14 mouse cellular contexts compared by ENCODE assay signal in the genomic region with DNA sequence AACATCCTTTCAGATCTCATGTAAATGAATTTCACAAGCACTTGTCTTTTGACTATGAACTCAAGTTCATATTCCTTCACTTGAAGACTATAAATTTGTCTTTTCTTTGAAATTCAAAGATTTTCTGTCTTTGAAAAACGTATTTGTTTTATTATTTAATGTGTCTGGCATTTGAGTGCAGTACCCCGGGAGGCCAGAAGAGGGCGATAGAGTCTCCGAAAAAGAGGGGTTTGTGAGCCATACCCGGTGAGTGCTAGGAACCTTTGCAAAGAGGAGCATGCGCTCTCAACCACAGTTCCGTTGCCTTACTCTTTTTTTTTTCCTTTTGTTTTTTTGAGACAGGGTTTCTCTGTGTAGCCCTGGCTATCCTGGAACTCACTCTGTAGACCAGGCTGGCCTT.
DNase-seq lines count a peak whose midpoint lies in the region; ATAC-seq and TF ChIP-seq lines count a peak whose summit lies in the region.
"Had no signal": no experiment of that assay in that cellular context is flagged by ENCODE, and none has a peak within 500 bp of the region (broad histone marks: within the 10 kb centered on the region; RNA-seq: fewer than 3 reads in every experiment).

No protein-coding gene starts in this region.

- H3K4me3 ChIP-seq in kidney, adult 2 months (ENCODE audit: insufficient read depth, low read depth, low read length): no peak overlapping the region
- no peak overlapping the region for H3K4me3 ChIP-seq in kidney, embryonic 16.5 days (ENCODE audit: low read length)
- H3K4me3 ChIP-seq in midbrain, postnatal 0 days (ENCODE audit: low read depth, low read length): no peak overlapping the region
- H3K4me3 ChIP-seq in midbrain, embryonic 10.5 days: no peak overlapping the region
- H3K4me3 ChIP-seq in bone marrow, adult 2 months (replicated peaks; ENCODE audit: control insufficient read depth, low read depth, low read length): no peak overlapping the region
- H3K4me3 ChIP-seq: heart, embryonic 15.5 days; hindbrain, embryonic 15.5 days; liver, embryonic 15.5 days; megakaryocyte, embryonic 14.5 days had no signal

- no peaks in the 10 kb centered on the region for H3K27me3 ChIP-seq in kidney, adult 2 months (replicated peaks; ENCODE audit: control insufficient read depth, insufficient read depth, low read length)
- H3K27me3 ChIP-seq in kidney, embryonic 16.5 days (ENCODE audit: insufficient read depth, low read length): no peaks in the 10 kb centered on the region
- H3K27me3 ChIP-seq in midbrain, postnatal 0 days (ENCODE audit: insufficient read depth, low read length): no peaks in the 10 kb centered on the region
- H3K27me3 ChIP-seq in midbrain, embryonic 10.5 days (ENCODE audit: low read depth, poor library complexity, severe bottlenecking): no peaks in the 10 kb centered on the region
- H3K27me3 ChIP-seq: heart, embryonic 15.5 days; hindbrain, embryonic 15.5 days; liver, embryonic 15.5 days; megakaryocyte, embryonic 14.5 days had no signal

- H3K9me3 ChIP-seq in kidney, embryonic 16.5 days (ENCODE audit: low read length): no peaks in the 10 kb centered on the region; the same call in 1 of the 2 replicates
- H3K9me3 ChIP-seq in midbrain, postnatal 0 days (ENCODE audit: low read length): no peaks in the 10 kb centered on the region
- no peaks in the 10 kb centered on the region for H3K9me3 ChIP-seq in midbrain, embryonic 10.5 days (replicated peaks)
- H3K9me3 ChIP-seq: heart, embryonic 15.5 days; hindbrain, embryonic 15.5 days; liver, embryonic 15.5 days had no signal

- no peak overlapping the region for H3K27ac ChIP-seq in kidney, adult 2 months (ENCODE audit: insufficient read depth, low read depth, low read length)
- H3K27ac ChIP-seq in kidney, embryonic 16.5 days (ENCODE audit: low read length): no peak overlapping the region
- no peak overlapping the region for H3K27ac ChIP-seq in midbrain, postnatal 0 days (ENCODE audit: low read depth, low read length)
- no peak overlapping the region for H3K27ac ChIP-seq in midbrain, embryonic 10.5 days (replicated peaks)
- no peak overlapping the region for H3K27ac ChIP-seq in bone marrow, adult 2 months (ENCODE audit: control insufficient read depth, insufficient read depth, low read depth, low read length, poor library complexity)
- H3K27ac ChIP-seq: heart, embryonic 15.5 days; hindbrain, embryonic 15.5 days; liver, embryonic 15.5 days had no signal

- WGBS in kidney, adult 2 months: 78% methylated on average over 7 of the region's 7 CpGs
- 83% methylated on average over 7 of the region's 7 CpGs for WGBS in kidney, embryonic 16.5 days
- WGBS in midbrain, postnatal 0 days: 79% methylated on average over 7 of the region's 7 CpGs
- 84% methylated on average over 7 of the region's 7 CpGs for WGBS in midbrain, embryonic 10.5 days
- 71% methylated on average over 7 of the region's 7 CpGs for WGBS in bone marrow, adult 2 months

- H3K4me2 ChIP-seq in kidney, embryonic 16.5 days (replicated peaks; ENCODE audit: low read depth, low read length): no peak overlapping the region
- no peak overlapping the region for H3K4me2 ChIP-seq in midbrain, postnatal 0 days (ENCODE audit: low read depth, low read length, poor library complexity, severe bottlenecking)
- H3K4me2 ChIP-seq: heart, embryonic 15.5 days; hindbrain, embryonic 15.5 days; liver, embryonic 15.5 days had no signal

- DNase-seq in kidney, adult 2 months: no peak
- DNase-seq in midbrain, postnatal 0 days (ENCODE audit: low spot score): no peak
- no peak for DNase-seq in midbrain, embryonic 10.5 days (ENCODE audit: low spot score)
- no peak for DNase-seq in frontal cortex, postnatal 36 days (ENCODE audit: low spot score in 2 of 2)
- DNase-seq: adrenal gland, adult 8-10 months; right cerebral cortex, postnatal 14 days had no signal

- TF ChIP-seq POLR2A in kidney, adult 2 months (IDR thresholded peaks at IDR 0.05; ENCODE audit: low read depth, low read length): no peak
- TF ChIP-seq POLR2A in bone marrow, adult 2 months (IDR thresholded peaks at IDR 0.05; ENCODE audit: borderline replicate concordance, control insufficient read depth, low read depth, low read length): no peak

- H3K4me1 ChIP-seq in kidney, adult 2 months (ENCODE audit: control insufficient read depth, insufficient read depth, low read length): no peaks in the 10 kb centered on the region
- no peaks in the 10 kb centered on the region for H3K4me1 ChIP-seq in kidney, embryonic 16.5 days (ENCODE audit: insufficient read depth, low read length)
- H3K4me1 ChIP-seq in midbrain, postnatal 0 days (ENCODE audit: insufficient read depth, low read length): no peaks in the 10 kb centered on the region
- H3K4me1 ChIP-seq in midbrain, embryonic 10.5 days: no peaks in the 10 kb centered on the region
- no peaks in the 10 kb centered on the region for H3K4me1 ChIP-seq in bone marrow, adult 2 months (ENCODE audit: control insufficient read depth, insufficient read depth, low read length)
- H3K4me1 ChIP-seq: heart, embryonic 15.5 days; hindbrain, embryonic 15.5 days; liver, embryonic 15.5 days; megakaryocyte, embryonic 14.5 days had no signal

- TF ChIP-seq CTCF in kidney, adult 2 months (conservative IDR thresholded peaks at IDR 0.05; ENCODE audit: insufficient read depth, insufficient read length, low read depth, low read length): peak; percentile 32; the same call in 1 of the 2 replicates
- peak; percentile 51 for TF ChIP-seq CTCF in midbrain, postnatal 0 days (IDR thresholded peaks at IDR 0.05)
- TF ChIP-seq CTCF in bone marrow, adult 2 months (IDR thresholded peaks at IDR 0.05; ENCODE audit: control insufficient read depth, insufficient read depth, low read length): peak; percentile 32; the same call in 1 of the 2 replicates

- ATAC-seq in kidney, embryonic 16.5 days (ENCODE audit: low FRiP score, low TSS enrichment): no peak
- no peak for ATAC-seq in midbrain, postnatal 0 days (ENCODE audit: low FRiP score)
- ATAC-seq in megakaryocyte, adult 5-6 weeks (ENCODE audit: poor library complexity, severe bottlenecking): no peak
- ATAC-seq: CD4-positive, CD25-positive, alpha-beta regulatory T cell, adult 4 months had no signal

- no peaks in the 10 kb centered on the region for H3K36me3 ChIP-seq in kidney, adult 2 months (ENCODE audit: control insufficient read depth, insufficient read depth, low read length)
- H3K36me3 ChIP-seq in kidney, embryonic 16.5 days (ENCODE audit: insufficient read depth, low read length): no peaks in the 10 kb centered on the region
- no peaks in the 10 kb centered on the region for H3K36me3 ChIP-seq in midbrain, postnatal 0 days (ENCODE audit: insufficient read depth, low read length)
- H3K36me3 ChIP-seq in midbrain, embryonic 10.5 days: no peaks in the 10 kb centered on the region
- H3K36me3 ChIP-seq: heart, embryonic 15.5 days; hindbrain, embryonic 15.5 days; liver, embryonic 15.5 days had no signal

- no peak overlapping the region for H3K9ac ChIP-seq in kidney, embryonic 16.5 days (replicated peaks; ENCODE audit: low read length)
- H3K9ac ChIP-seq in midbrain, postnatal 0 days (replicated peaks; ENCODE audit: low read length, poor library complexity, severe bottlenecking): no peak overlapping the region
- H3K9ac ChIP-seq: heart, embryonic 15.5 days; hindbrain, embryonic 15.5 days; liver, embryonic 15.5 days had no signal
